Mouse (Mus musculus) cerebellum, adult 18-20 months (tissue): ENCODE measurements around the gene Gm42906.
A peak's percentile ranks its signal among the peaks of the same experiment; 100 is the strongest.

Experiments used
- DNase-seq, 2 experiments: peaks; one replicate each; pipeline ENCODE4 v3.0.0; 2021

The Gm42906 gene

DNA sequence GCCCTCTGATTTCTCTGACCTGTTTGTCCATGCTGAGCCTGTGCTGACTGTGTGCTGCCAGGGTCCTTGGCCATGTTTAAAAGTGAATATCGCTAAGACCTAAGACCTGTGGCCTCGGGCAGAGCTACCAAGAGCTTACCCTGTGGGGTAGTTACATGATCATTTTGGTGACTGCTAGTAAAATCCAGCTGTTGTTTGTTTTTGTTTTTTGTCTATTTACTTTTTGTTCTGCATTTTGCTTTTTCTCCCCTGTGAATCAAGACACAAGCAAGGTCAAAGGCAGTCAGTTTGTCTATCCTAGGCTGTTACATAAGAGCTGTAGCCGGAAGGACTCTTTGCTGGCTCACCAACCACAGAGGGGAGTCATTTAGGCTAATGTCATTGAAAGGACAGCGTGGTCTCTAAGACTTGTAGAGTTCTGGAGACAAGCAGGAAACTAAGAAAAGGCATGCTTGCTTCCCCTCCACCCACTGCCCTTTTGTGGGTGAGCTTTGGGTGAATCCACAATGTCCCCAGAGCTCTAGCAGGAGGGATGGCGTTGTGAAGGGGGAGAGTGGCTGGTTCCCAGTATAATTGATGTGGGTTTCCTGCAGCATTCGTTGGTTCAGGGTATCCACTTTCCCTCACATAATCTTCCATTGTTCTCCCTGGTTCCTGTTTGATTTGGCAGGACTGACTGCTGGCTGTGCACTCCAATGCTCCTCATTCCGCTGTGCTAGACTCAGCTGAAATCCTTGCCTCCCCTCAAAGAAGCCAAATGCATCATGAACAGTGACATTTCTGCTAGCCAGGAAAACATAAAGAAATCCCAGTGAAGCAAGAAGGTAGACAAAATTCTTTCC lies 33.9 kb downstream of the Gm42906 start:
- DNase-seq, result no peak

DNA sequence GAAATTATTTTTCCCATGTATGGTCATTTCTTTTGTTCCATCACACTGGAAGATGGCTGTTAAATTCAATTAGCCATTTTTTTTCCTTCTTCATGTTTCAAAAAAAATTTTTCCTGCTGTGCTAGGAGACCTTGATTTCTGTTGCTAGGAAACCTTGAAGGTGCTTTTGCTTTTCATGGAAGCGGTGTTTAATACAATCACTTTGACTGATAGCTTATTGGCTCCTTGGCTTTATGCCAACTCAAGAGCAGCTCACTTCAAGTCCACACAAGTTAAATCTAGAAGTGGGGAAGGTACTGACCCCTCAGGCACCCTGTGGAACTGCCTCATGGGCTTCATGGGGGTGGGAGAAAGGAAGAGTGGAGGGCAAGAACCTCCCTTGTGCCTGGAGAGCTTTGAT lies 38.1 kb downstream of the Gm42906 start:
- no peak for DNase-seq

DNA sequence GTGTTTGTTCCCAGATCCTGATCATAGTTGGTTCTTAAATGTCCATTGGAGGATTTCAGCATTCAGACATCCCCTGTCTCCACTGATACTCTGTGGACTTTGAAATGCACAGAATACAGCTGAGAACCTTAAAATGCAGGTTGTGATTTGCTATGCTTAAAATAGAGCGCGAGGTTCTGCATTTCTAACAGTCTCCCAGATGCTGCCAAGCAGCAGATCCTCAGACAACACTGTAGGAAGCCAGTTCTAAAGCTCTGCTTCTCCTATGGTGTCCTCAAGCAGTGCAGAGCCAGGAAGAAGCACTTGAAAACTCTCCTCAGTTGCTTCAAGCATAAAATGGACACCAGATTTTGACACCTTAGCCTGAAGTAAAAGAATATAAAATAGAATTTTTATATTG lies 48.1 kb downstream of the Gm42906 start:
- DNase-seq, result no peak

DNA sequence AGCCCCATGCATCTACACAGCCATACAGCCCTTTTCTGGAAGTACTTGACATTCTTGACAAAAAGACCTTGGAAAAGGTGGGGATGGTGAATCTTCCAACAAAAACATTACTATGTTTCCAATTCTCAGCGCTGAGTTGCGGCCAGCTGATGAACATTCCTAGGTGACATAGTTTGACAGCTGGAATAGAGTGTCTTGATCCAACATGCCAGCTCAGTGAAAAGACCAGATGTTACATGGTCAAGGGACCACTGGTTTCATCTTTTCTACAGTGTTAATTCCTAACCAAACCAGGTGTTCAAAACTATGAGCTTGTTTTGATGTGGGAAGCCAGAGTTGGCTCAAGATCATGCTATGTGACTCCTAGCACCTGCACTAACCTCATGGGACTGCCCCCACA lies 48.8 kb downstream of the Gm42906 start:
- DNase-seq, result no peak

DNA sequence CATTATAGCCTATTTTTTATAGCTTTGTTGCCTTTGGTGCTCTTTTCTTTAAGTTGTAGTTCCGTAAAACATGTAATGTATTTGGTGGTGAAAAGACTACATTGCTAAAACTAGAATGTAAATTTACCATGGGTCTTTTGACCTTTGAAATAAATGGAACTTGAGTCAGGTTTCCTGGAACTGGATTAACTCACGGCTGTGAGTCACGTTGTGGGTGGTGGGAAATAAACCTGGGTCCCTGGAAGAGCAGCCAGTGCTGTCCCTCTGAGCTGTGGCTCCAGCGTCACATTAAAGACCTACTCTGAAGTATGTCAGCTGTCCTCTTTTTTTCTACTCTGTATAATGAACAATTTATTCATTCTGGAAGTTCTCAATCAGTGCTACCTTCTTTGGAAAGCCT lies 51.0 kb downstream of the Gm42906 start:
- no peak for DNase-seq

DNA sequence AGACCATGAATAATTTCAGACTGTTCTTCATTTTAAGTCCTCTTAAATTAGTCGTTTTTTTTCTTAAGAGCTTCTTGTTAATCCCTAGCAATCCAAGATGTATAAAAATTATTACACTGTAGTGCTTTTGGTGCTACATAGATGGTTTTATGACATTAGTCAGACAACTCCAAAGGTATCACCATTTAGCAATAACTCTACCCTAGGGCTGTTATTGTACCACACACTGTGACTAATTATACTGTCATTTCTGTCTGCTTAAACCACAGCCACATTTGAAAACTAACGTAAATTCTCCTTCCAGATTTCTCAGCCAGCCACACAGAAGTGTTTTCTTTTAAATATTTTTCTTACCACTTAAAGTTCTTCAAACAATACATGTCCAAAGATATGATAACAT lies 53.1 kb downstream of the Gm42906 start:
- DNase-seq, result no peak

DNA sequence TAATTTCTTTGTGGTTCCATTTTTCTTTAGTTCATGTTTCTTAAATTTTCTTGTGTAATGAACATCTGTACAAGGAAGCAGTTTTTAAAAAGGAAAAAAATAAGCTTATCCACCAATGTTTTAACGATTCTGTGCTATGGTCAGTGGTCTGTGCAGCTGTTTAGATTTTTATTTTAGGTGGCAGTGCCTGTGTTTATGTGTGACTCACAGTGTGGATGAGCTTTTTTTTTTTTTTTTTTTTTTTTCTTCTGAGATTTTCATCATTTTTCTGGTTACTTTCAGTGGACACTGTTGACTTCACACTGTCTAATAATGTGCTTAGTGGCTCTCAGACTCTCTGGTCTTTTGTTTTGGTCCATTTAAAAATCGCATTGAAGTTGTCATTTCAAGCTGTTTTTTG lies 56.8 kb downstream of the Gm42906 start:
- no peak for DNase-seq

DNA sequence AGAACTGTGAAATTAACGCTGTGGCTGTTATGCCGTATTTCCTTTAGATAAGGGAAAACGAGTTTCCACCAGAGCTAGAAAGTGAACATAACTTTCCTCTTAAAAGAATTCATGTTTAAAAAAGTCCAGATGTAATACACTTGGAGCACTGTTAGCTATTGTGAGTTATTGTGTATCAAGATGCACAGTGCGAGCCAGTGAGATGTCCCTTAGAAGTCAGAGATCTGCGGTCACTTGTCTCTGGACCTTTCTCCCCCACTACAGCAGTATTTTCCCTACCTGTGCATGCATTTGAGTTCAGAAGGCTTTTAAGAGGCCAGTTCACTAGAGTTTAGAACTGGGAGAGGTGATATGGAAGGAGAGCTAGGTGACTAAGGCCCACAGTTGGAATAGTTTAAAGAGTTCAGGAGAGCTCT lies 58.6 kb downstream of the Gm42906 start:
- peak; percentile 3 to 16 for DNase-seq

DNA sequence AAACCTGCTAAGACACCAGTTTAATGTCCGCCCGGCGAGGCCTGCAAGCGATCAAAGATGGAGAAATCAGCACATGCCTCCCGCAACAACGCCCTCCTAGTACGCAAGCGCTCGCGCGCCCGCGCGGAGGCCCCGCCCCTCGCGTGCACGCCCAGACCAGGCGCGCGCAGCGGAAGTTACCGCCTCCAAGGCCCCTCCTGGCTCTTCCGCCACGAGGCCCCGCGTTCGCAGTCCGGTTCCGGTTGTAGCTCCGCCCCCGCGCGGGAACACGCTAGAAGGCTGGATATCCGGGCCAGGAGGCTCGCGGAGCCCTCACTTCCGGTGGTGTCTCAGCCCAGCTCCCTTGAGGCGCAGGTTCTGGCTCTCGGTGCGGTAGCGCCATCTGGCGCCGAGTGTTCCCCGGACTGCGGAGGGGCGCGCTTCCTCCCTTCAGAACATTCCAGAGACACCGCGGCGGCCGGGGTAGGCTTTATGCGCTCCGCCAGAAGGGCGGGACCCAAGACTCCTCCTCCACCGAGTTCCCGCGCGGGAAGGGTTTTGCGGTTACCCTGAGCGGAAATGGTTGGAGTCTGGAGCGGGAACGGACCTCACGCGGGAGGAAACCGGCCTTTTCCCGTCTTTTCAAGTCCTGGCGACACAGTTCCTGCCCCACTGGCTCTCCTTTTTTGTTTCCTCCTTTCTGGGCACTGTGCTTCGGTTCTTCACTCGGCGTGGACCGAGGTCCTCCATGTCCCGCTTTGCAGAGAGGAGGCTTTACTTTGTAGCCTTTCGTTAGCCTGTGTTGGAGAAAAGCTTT lies 59.4 kb downstream of the Gm42906 start:
- DNase-seq, result peak; percentile 99 to 100

DNA sequence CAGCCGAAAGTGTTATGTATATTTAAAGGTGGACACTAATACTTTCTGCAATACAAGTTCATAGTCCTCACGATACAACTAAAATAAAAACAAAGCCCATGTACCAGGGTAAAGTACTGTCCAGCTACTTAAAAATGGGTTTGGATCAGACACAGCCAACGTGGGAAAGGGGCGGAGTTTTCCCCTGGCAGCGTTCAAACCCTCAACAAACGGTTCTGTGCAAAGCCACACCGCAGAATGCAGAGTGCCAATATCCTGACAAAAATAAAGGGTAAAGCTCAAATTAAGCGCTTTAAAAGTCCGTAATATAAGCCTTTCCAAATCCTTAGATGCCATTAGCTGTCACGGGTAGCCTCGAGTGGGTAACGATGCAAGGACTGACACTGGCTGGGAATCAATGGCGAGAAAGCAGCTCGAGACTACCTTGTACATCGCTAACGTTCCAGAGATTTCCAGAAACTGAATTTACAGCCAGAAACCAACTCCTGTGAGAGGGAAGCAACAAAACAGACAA lies 60.0 kb downstream of the Gm42906 start:
- peak in 1 of 2 experiments; percentile 56 for DNase-seq

DNA sequence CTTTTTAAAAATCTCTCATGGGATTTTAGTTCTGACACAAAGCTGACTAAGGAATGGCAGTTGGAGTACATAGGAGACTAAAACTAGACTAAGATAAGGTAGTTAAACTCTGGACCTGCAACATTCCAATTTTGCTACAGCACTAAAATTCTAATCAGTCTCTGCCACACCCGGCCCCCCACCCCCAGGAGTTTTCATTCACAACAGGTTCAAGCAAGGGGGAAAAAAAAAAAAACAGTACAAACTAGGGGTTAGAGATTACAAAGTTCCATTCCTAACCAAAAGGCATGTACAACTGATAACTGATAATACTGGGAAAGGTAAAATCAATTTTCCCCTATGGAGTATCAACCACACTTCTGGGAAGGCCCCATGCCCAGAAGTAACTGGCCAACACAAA lies 60.6 kb downstream of the Gm42906 start:
- no peak for DNase-seq

DNA sequence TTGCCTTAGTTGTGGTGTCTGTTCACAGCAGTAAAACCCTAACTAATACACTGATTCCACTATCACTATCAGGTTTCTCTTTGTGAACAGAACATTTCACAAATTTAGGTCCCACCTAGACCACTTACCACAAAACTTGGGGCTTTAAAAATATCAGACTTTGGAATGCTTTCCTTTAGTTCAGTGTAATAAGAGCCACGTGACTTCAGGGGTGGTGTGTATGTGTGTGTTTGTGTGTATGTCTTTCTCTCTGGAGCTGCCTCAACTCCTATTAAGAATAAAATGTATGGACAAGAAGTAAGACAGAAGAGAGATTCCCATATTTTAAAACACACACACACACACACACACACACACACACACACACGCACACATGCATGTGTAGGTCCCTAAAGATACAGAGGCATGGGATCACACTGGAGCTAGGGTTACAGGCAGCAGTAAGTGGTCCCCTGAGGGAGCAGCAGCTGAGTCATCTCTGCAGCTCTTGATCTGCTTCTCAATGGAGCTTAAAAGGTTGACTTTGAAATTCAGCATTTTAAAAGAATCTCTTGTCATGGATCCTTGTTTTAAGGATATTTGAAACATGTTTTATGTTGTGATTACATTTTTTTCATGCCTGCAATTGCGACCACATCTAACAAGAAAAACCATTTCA lies 64.5 kb downstream of the Gm42906 start:
- no peak for DNase-seq

DNA sequence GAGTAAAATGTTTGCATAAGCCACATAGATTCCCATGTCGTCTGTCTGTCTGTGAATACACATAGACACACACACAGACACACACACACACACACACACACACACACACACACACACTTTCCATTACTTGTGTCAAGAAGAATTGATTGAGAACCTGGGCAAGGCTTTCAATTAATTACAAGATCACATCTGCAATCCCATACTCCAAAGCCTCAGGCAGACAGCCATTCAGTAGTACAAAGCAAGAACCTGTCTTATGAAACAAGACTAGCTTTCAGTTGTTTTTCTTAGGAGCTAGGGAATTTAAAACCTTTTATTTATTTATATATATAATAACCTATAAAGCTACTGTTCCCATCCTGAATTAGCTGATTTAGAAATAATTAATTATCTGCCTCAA lies 78.3 kb downstream of the Gm42906 start:
- no peak for DNase-seq

DNA sequence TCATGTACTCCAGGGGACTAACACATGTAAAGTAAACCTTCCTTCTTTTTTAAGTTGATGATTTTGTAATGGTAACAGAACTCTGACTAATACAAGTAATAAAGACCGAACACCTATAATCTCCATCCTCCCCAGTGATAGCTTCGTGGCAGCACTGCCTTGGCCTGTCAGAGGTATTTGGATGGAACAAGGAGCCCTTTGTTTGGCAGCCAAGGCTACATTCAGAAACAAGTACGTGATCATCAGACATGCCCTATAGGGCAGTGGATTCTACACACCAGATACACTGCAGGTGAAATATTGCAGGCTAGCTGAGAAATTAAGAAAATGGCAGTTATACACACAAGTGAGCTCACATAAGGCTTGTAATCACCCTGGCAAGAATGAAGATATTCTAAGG lies 79.5 kb downstream of the Gm42906 start:
- no peak for DNase-seq

DNA sequence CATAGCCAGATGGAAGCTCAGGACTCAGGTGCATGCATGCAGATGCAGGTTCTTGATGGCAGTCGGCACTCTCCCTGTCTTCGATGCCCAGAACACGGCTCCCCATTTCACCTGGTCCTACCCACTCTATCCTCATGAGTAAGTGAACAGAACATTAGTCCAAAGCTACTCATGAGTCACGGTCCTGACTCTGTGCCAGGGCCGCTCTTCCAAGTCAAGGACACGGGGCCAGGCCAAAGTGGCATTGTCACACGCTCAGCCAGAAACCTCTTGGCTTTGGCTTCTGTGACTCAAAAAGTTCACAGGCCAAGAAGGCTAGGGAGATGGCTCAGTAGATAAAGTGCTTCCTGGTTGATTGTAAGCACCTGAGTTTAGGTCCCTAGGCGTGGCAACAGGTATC lies 81.3 kb downstream of the Gm42906 start:
- no peak for DNase-seq

DNA sequence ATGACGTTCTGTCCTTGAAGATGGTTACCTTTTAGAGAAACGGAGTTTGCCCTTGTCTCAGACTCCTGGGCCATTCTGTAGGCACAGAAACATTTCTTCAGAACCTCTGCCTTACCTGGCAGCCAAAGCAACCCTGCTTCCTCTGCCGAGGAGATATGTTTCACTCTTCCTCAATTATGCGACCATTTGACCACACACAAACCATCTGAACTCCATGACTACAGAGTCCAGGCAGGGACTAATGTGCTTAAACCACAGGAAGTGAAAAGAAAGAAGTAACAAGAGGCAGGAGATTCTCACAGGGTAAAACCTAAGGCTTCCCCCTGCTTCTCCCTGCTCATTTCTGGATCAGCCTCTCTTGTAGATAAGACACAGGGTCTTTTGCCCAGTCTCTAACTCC lies 83.2 kb downstream of the Gm42906 start:
- no peak for DNase-seq

DNA sequence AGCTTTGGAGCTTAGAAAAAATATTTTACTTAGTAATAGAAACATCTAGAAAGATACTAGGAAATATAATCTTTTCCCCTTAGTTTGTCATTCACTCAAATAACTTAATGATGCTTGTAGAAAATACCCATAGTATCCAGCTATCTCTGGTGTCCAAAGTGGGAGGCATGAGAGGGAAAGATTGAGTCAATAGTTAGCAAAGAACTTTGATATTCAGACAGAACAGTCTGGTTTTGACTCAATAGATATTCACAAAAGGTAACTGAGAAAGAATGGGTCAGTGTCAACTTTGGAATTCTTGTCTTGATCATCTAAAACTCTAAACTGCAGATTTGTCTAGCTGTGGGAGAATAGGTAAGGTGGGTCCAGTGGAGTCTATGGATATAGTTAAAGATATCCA lies 94.3 kb downstream of the Gm42906 start:
- DNase-seq, result no peak

DNA sequence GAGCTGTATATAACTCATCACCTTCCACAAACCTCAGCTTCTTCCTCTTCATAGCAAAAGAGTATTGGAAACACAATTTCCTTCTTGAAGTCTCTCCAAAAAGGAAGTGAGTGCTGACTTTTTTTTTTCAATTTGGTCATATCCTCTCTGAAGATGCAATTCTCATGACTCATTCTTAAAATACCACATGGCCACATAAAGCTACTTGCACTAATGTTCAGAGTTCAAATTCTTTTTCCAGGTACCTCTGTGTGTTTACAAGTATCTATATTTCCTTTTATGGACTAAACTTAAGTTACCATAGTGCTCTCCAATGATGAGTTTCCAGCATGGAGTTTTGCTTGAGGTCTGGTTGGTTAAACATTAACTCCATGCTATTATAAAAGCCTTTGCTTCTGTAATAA lies 94.8 kb downstream of the Gm42906 start:
- no peak for DNase-seq

DNA sequence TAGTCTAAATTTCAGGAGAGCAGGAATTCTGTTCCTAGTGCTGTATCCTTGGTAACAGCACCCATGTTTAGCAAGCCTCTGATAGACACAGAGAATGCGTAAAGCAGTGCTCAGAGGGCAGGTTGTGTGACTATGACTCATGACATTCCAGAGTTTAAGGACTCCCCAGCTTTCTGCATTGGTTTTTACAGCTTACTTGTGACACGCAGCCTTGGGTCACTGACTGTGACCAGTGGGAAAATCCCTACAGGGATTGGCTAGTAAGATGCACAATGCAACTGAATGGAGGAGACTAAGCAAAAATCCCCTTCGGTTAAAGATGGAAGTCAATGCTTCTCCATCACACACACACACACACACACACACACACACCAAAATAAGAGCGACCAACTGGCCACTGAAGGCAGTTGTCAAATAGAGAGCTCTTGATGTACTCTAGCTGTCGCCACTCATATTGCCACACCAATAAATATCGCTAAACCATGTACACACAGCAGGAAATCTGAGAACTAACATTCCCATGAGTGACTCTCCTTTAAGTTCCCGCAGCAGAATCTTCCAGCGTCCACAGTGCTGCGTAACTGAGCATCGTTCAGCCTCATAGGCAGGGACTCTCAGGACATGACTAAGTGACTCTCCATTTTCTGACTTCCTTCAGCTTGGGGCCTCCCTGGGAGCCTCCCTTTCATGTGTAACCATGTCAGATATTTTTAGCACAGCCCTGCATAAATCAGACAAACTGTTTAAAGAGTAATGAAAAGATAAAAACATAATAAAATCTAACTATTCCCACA lies 112.0 kb downstream of the Gm42906 start:
- no peak for DNase-seq

DNA sequence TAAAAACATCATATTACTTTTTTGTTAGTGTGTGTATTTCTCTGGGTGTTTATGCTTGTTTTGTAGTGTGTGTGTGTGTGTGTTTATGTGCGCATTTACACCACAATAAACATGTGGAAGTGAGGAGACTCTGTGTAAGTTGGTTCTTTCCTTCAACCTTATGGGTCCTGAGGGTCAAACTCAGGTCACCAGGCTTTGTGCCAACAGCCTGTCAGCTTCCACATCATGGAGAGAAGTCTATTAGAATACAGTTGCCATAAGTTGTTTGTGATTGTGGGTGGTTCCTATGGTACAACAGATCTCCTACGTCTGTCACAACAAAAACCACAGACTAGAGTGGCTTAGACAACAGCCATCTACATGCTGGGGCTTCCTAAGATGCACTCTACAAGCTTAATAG lies 127.7 kb downstream of the Gm42906 start:
- no peak for DNase-seq

DNA sequence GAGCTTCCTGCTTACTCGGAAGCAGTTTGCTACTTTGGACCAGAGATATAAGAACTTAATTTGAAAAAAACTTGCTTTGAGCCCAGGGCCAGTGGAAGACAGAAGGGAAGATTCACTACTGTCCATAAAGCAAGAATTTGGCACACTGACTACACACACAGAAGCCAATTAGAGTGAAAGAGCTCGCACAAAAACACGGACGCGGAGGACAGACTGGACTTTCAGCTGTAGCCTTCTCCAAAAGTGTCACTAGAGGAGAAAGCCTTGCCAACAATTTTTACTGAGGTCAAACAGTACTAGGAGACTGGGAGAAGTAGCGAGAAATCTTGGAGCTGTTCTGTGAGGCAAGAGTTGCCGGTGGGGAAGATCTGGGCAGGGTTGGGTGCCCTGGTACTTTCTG lies 128.4 kb downstream of the Gm42906 start:
- DNase-seq, result no peak

DNA sequence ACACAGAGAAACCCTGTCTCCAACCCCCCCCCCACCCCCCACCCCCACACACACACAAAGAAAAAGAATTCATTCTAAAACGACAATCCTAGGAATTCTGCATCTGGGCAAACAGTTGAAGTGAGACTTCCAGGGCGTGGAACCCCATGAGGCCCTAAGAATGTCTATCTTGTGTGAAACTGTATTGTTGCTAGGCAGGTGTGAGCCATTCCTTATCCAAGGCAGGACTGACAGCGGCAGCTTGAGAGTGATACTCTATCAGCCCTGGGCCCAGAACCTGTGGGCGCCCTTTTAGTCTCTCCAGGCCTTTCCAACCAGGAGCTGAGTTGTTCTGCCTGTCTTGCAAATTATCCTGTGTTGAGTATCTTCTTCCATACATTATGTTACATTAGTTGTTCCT lies 129.6 kb downstream of the Gm42906 start:
- DNase-seq, result no peak

DNA sequence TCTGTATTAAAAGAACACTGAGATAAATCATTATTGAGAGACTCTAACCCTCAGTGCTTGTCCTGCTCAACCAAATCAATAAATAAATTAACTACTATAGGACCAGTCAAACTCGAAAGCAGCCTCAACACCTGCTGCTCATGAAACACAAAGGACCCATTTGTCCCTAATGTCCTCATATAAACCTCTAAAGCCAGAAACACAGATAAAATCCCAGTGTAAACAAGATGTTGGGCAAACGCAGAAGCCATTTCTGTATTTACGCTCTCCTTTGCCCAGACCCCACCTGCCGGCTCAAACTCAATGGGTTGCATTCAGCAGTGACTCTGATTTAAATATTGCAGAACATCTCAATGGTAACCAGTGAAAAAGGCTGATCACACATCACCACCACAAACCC lies 131.7 kb downstream of the Gm42906 start:
- no peak for DNase-seq
